Mouse (Mus musculus) gastrocnemius, adult 2 months (tissue): ENCODE results near the gene Cnih4. TPM values are rescaled to one million over a fixed set of nuclear protein-coding genes. Genes with fewer than 3 reads are reported as not detected.

ENCODE experiments used
- DNase-seq: peaks from one replicate; pipeline ENCODE4 v3.0.0; 2022
- H3K27ac ChIP-seq: fragments of 200-600 bp; 2 replicates; pipeline ENCODE4 v1.8.1; 2022; ENCODE audit warnings: mild to moderate bottlenecking
- H3K4me3 ChIP-seq: fragments of 200-600 bp; 2 replicates; pipeline ENCODE4 v1.8.1; 2022; ENCODE audit warnings: mild to moderate bottlenecking, moderate library complexity
- CTCF ChIP-seq: fragments of 200-600 bp; IDR thresholded peaks from 2 replicates; pipeline ENCODE4 v1.8.1; 2022; ENCODE audit warnings: antibody characterized with exemption, mild to moderate bottlenecking, moderate library complexity
- intact Hi-C: fragments of 180-260 bp; cut with DNase I; formaldehyde crosslinking; loops from one replicate; pipeline ENCODE4 v1.15.1; 2025
- long read RNA-seq, 2 experiments: library from polyadenylated mRNA; stranded (forward); transcript quantifications; one replicate each; pipeline ENCODE4 v2.0.0; 2021
- total RNA-seq, 2 experiments: library from RNA; stranded (reverse); gene quantifications; 2 replicates each; pipeline ENCODE4 v1.2.3; 2021

The Cnih4 gene
- 10 to 100 TPM; 34.6 to 44.2 TPM for total RNA-seq
- long read RNA-seq, experiment 1, transcript Cnih4-204 (5 exons, 3,268 nt) = major isoform, 44 of 51 reads
- long read RNA-seq, experiment 1, partial matches to known transcripts = 2 of 51 reads
- long read RNA-seq, experiment 1, other reads (novel, unspliced or antisense) = 5 of 51 reads
- long read RNA-seq, experiment 2, transcript Cnih4-204 (5 exons, 3,268 nt) = major isoform, 38 of 46 reads
- long read RNA-seq, experiment 2, partial matches to known transcripts = 0 of 46 reads
- long read RNA-seq, experiment 2, other reads (novel, unspliced or antisense) = 8 of 46 reads

DNA sequence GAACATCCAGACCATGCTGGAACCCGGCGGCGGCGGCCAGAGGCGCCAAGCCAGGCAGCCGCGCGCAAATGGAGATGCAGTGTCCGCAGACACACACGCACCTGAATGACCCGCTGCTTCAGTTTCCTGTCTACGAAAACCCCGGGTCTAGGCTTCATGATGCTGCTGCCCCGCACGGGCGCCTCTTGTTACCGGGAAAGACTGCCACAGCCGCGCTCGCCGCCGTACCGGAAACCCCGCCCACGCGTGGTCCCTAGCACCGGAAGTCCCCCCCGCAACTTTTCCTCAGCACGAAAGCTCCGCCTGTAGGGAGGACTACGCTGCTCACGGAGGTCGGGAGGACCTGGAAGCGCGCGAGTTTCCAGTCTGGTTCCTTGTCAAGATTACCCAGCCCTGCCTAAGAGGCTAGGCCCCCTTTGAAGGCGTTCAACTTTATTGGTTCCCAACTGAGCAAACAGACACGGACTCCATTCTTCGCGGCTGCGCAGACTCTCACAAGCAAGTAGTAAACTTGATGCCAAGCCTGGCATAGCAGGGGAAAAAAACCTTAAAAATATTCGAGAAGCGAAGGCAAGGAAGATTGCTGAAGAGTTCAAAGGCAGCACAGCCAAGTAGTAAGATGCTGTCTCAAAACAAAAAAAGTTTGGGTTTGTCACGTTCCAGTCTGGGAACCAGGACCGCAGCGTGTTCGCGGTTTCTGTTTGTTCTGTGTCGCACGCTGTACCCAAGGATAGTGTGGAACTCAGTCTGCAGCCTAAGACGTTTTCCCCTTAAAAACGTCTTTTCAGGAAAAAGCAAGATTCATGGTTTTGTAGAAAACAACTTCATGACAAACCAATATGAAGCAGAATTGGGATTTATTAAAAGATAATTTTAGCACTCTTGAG is at the start of gene Cnih4, which contains the start of gene Nvl:
Gene Cnih4 (plus strand): TSS at position 744 of the 887 bp plus-strand sequence.
Gene Nvl (minus strand): TSS at position 255 of the 887 bp plus-strand sequence.
- intact Hi-C loops = no loop called here
- no peak; the same call in 1 of the 2 replicates for TF ChIP-seq CTCF
- Histone ChIP-seq H3K4me3 (peak within 1 kb of the TSS; percentile 84), H3K27ac (peak within 1 kb of the TSS; percentile 92)
- DNase-seq = peak; percentile 93

DNA sequence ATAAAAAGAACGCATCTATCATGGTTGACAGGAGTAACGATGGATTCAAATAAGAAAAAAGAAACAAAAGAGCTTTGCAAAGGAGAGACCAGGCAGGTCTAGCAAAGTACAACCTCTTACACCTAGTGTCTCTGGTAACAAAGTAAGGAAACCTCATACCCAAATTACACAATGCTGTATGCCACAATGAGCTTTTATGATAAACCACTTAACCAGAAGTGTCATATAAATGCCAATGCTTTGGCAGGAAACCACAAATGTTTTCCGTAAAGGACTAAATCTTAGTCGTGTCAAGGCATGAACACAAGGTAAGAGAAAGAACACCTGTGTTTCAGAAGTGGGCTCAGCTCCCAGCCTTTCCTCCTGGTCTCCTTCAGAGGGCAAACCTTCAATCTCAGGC is 27.4 kb upstream of the Cnih4 start:
- H3K27ac ChIP-seq = no peak overlapping the region
- TF ChIP-seq CTCF = no peak
- DNase-seq = no peak
- H3K4me3 ChIP-seq = no peak overlapping the region
- intact Hi-C loops = no loop called here

DNA sequence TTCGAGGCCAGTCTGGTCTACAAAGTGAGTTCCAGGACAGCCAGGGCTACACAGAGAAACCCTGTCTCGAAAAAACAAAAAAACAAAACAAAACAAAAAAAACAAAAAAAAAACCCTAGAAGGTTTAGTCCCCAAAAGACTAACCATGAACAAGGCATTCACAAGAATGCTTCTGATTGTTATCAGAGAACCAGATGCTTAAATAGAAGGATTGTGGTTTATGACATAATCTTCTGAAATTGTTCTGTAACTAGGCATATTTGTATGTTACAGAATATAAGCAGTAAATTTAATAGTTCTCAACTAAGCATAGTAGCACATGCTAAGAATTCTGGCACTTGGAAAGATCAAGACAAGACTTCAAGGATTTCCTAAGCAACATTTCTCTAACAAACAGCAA is 20.3 kb upstream of the Cnih4 start:
- TF ChIP-seq CTCF = no peak
- no peak overlapping the region for H3K4me3 ChIP-seq
- no peak for DNase-seq
- no peak overlapping the region for H3K27ac ChIP-seq
- intact Hi-C loops = no loop called here

DNA sequence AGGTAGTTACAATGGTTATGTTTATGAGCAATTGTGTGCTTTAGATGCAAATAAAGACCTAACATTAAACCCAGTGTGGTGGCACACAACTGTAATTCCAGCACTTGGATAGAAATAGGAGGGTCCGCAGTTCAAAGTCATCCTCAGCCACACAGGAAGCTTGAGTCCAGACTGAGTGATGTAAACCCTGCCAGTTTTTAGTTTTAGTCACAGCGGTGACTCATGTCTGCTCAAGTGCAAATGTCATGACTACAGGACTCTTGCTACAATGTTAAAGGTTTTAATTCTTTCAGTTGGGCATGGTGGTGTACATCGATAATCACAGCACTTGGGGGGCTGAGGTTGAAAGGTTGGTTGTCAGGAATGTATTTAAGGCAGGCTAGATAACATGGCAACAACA is 18.6 kb upstream of the Cnih4 start:
- no peak overlapping the region for H3K4me3 ChIP-seq
- TF ChIP-seq CTCF = no peak
- DNase-seq = no peak
- intact Hi-C loops = no loop called here
- no peak overlapping the region for H3K27ac ChIP-seq

DNA sequence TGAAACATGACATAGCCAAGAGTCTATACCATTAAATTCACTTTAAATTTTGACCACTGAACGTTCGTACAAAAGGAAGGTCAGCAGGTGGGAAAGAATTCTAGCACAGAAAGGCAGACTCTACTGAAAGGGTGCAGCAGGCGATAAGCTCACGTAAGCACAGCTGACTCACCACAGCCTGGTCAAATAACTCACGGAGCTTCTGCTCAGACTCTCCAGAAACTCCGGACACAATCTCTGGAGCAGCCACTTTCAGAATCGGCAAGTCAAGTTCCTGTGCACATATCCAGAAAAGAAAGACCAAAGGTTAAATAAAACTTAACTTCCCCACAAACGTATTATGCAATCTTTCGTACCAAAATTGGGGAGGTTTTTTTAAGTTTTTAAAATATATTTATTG is 17.7 kb upstream of the Cnih4 start:
- no peak overlapping the region for H3K4me3 ChIP-seq
- no peak for DNase-seq
- no peak for TF ChIP-seq CTCF
- H3K27ac ChIP-seq = no peak overlapping the region
- intact Hi-C loops = no loop called here

DNA sequence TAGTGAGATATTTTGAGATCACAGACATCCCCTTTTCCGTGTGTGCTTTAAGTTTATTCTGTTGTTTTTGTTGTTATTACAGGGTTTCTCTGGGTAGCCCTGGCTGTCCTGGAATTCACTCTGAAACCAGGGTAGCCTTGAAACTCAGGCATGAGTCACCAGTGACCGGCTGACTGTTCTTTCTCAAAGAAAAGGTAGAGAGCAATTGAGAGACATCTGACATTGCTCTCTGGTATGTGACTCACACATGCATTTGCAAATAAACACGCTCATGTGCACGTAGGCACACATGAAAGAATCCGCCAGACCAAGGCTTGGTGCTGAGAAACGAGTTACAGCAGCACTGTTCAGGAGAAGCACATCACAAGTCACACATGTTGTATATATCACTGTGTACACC is 12.6 kb upstream of the Cnih4 start:
- Histone ChIP-seq H3K4me3 (no peak overlapping the region), H3K27ac (no peak overlapping the region)
- no peak for DNase-seq
- intact Hi-C loops = loop anchor here (5.0 kb wide), 1 partner anchor 35 kb away; no protein-coding TSS in a partner anchor
- TF ChIP-seq CTCF = no peak

DNA sequence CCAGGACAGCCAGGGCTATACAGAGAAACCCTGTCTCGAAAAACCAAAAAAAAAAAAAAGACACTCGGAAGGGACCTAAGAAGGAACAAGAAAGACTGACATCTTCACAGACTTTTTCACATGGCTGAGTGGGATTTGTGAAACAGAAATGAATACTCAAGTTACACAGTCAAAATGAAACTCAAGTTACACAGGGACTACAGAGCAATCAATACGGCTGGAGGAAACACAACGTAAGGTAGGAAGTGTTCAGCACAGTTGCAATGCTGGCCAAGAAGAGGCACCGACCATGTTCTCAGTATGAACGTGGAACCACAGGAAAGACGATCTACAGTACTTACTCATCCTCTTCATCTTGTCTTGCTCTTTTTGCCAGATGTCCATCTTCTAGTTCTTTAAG is 5.8 kb upstream of the Cnih4 start:
- TF ChIP-seq CTCF = no peak
- no peak for DNase-seq
- no peak overlapping the region for H3K27ac ChIP-seq
- intact Hi-C loops = no loop called here
- H3K4me3 ChIP-seq = no peak overlapping the region

DNA sequence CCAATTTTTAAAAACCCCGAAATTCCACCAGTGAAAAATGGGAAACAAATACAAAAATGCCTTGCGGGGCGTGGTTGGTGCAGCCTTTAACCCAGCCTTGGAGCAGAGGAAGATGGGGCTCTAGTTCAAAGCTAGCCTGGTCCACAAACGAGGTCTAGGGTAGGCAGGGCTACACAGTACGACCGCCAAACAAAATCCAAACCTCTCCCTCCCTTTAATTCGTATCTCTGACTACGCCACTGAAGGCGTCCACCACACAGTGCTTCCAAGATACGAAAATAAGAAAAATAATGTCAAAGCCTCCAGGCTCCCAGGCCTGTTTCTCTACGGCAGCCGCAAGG is 914 bp upstream of the Cnih4 start:
- no peak for TF ChIP-seq CTCF
- DNase-seq = no peak
- Histone ChIP-seq H3K27ac (peak overlapping the region; percentile 92), H3K4me3 (peak overlapping the region; percentile 84)
- intact Hi-C loops = no loop called here

DNA sequence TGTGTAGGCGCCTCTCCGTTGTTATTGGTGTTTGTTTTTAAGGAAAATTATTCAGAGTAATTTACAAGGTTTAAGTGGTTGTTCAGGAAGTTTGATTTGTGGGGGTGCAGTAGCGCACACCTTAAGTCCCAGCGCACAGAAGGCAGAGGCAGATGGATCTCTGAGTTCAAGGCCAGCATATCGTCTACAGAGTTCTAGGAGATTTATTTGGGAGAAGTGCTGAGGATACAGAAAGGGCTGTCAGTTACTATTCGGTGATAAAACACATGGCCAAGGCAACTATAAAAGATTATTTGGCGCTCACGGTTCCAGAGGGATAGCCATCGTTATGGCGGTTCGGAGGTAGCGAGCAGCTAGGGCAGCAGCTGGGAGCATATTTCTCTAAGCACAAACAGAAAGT is 473 bp downstream of the Cnih4 start:
- intact Hi-C loops = no loop called here
- Histone ChIP-seq H3K27ac (peak overlapping the region; percentile 92), H3K4me3 (peak overlapping the region; percentile 84)
- no peak for DNase-seq
- TF ChIP-seq CTCF = no peak

DNA sequence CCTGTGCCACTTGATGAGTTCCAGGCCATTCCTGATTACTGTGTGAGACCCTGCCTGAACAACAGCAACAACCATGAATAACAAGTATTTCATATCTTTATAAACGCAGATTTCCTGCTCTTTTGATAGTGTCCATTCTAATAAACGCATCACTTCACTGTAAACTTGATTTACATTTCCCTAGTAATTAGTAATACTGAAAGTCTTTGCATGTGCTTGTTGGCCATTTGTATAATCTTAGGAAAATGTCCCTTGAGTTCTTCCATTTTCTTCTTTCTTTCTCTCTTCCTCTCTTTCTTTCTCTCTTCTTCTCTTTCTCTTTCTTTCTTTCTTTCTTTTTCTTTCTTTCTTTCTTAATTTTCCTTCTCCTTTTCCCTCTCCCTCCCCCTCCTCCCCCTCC is 1.7 kb downstream of the Cnih4 start:
- intact Hi-C loops = no loop called here
- no peak for TF ChIP-seq CTCF
- Histone ChIP-seq H3K27ac (no peak overlapping the region), H3K4me3 (no peak overlapping the region)
- no peak for DNase-seq

DNA sequence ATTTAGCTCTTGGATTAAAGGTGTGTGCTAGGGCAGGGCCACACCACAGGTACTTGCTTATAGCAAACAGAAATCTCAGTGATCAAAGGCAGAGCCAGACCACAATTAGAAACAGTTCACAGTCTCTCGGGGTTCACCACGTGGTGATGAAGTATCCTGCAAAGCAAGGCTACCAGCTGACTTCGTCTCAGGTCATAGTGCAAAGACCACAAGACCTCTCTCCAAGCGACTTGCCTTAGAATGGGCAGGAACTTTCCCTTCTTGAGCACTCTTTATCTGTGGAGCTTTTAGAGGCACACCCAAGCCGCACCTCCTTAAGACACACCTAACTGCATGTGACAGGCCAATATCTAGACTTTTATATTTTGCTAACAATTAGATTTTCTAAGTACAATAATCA is 4.0 kb downstream of the Cnih4 start:
- DNase-seq = no peak
- H3K4me3 ChIP-seq = no peak overlapping the region
- no peak overlapping the region for H3K27ac ChIP-seq
- no peak for TF ChIP-seq CTCF
- intact Hi-C loops = no loop called here

DNA sequence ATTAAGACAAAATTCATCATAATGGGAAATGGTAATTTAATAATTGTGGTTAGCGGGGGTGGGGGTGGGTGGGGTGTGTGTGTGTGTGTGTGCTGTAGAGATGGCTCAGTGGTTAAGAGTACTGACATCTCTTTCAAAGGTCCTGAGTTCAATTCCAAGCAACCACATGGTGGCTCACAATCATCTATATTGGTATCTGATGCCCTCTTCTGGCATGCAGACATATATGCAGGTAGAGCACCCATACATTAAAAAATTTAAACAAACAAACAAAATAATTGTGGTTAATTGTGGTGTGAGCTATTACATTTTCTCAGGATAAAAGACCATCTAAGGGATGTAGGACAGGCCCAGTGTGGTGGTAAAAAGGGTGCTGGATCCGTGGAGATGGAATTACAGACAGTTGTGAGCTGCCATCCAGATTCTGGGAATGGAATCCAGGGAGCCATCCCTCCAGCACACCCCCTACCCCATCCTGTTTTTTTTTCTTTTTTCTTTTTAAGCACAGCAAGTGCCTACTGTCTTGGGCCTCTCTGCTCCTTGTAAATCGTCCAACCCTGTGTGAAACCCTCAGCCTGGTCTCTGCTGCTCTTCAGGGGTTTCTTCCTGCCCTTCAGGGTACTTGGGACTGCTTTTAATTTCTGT is 5.0 kb downstream of the Cnih4 start:
- Histone ChIP-seq H3K4me3 (no peak overlapping the region), H3K27ac (no peak overlapping the region)
- TF ChIP-seq CTCF = no peak
- no peak for DNase-seq
- intact Hi-C loops = loop anchor here (5.0 to 10.0 kb wide), 2 partner anchors 83 to 1135 kb away; partner anchors contain the start of gene Degs1

DNA sequence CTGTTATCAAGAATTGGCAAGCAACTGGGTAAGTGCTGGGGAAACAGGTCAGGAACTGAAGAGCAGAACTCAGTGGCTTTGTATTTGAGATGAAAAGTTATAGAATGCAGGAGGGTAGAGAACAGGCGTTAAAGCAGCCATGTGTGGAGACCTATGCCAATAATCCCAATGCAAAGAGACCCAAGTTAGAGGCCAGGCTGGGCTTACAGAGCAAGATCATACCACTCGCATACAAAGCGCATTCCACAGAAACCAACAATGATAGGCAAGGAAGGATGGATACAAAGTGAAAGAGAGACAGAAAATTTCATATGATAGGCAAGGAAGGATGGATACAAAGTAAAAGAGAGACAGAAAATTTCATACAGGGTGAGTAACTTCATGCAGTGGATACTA is 5.9 kb downstream of the Cnih4 start:
- no peak for DNase-seq
- TF ChIP-seq CTCF = no peak
- H3K27ac ChIP-seq = no peak overlapping the region
- intact Hi-C loops = loop anchor here (5.0 to 10.0 kb wide), 2 partner anchors 82 to 1134 kb away; partner anchors contain the start of gene Degs1
- H3K4me3 ChIP-seq = peak overlapping the region; percentile 85
